Mouse (Mus musculus) liver, embryonic 14.5 days (tissue): ENCODE measurements around the gene Tmem255a.

Experiments
- CTCF ChIP-seq: IDR thresholded peaks from 2 replicates; pipeline ENCODE4 v1.5.1; 2016; ENCODE audit warnings: antibody characterized with exemption, low read depth, control low read depth
- EP300 ChIP-seq: IDR thresholded peaks from 2 replicates; pipeline ENCODE4 v1.6.1; 2016; ENCODE audit warnings: antibody characterized with exemption, low read depth

GRCm38 (mm10) chrX:38181608-38182258 lies 70.5 kb downstream of the Tmem255a start:
- no peak; the same call in 1 of the 2 replicates for TF ChIP-seq CTCF
- no peak for TF ChIP-seq EP300
